Mouse (Mus musculus): ENCODE measurements at regions not wholly inside any gene's neighbourhood (a gene's known extent, or its start where the extent isn't known, plus 50 kb on each side); places are given as distances from the start of the nearest gene placed in this dataset.

- no peak for DNase-seq
- intact Hi-C loops (cut with DNase I), result no loop called here
These were observed 56.0 kb upstream of the Tfap2a start for GRCm38 (mm10) chr13:40794190-40794589.

- intact Hi-C loops (cut with DNase I), result no loop called here
- DNase-seq, result no peak
These were observed 54.8 kb upstream of the Tfap2a start for GRCm38 (mm10) chr13:40792947-40793346.

- intact Hi-C loops (cut with DNase I), result loop anchor here (10.0 kb wide), 1 partner anchor 347 kb away; no protein-coding TSS in a partner anchor
- DNase-seq, result no peak
These were observed 50.0 kb upstream of the Tfap2a start for GRCm38 (mm10) chr13:40788225-40788624.

All from heart, postnatal 36 days (tissue).